Mouse (Mus musculus): ENCODE data around the gene Srgap2.

GRCm38 (mm10) chr1:131523794-131524193 is 3.4 kb downstream of the Srgap2 start:
- TF ChIP-seq CTCF (IDR thresholded peaks at IDR 0.05; ENCODE audit: low read depth, low read length): no peak
- no peak for TF ChIP-seq POLR2A (IDR thresholded peaks at IDR 0.05; ENCODE audit: borderline replicate concordance, low read depth, low read length)

All from bone marrow macrophage, adult 2 months (primary cell).